ENCODE assay signal across 8 mouse cellular contexts in the genomic region with DNA sequence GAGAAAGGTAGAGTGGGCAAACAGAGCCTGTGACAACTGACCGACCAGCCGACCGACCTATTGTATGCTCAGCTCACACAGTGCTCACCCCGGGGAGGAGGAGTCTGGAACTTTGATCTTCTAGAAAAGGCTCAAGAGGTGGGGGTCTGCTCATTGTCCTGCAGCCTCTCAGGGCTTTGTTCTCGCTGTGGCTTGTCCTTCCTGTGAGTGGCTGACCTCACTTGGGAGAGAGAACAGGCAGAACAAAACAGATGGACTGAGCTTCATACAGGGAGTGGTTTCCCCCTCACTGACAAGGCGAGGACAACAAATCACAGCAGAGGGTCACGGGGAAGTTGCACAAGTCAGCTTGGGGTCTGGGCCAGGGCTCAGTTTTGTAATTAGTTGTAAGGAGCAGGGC.
DNase-seq lines count a peak whose midpoint lies in the region; ATAC-seq and TF ChIP-seq lines count a peak whose summit lies in the region.

No protein-coding gene starts in this region.

- H3K4me1 ChIP-seq in hindbrain, embryonic 12.5 days: peaks cover 19% of the 10 kb centered on the region
- peaks cover 23% of the 10 kb centered on the region for H3K4me1 ChIP-seq in lung, embryonic 14.5 days (ENCODE audit: insufficient read depth)

- H3K4me3 ChIP-seq in hindbrain, embryonic 12.5 days: no peak overlapping the region
- no peak overlapping the region for H3K4me3 ChIP-seq in lung, embryonic 14.5 days (ENCODE audit: low read depth, low read length)

- no peak overlapping the region for H3K9ac ChIP-seq in hindbrain, embryonic 12.5 days
- no peak overlapping the region for H3K9ac ChIP-seq in lung, embryonic 14.5 days

- peak; percentile 30 for ATAC-seq in hindbrain, embryonic 12.5 days (ENCODE audit: low FRiP score)
- peak; percentile 38 for ATAC-seq in lung, embryonic 14.5 days (ENCODE audit: insufficient read depth)

- no peak overlapping the region for H3K27ac ChIP-seq in hindbrain, embryonic 12.5 days
- peak overlapping the region; percentile 54; the same call in 1 of the 2 replicates for H3K27ac ChIP-seq in lung, embryonic 14.5 days (ENCODE audit: low read depth)

- no peaks in the 10 kb centered on the region for H3K36me3 ChIP-seq in hindbrain, embryonic 12.5 days
- H3K36me3 ChIP-seq in lung, embryonic 14.5 days (ENCODE audit: insufficient read depth): no peaks in the 10 kb centered on the region

- 8% methylated on average over 7 of the region's 7 CpGs for WGBS in hindbrain, embryonic 12.5 days
- WGBS in lung, embryonic 14.5 days: 23% methylated on average over 7 of the region's 7 CpGs

- no peak overlapping the region for H3K4me2 ChIP-seq in hindbrain, embryonic 12.5 days (replicated peaks)
- no peak overlapping the region for H3K4me2 ChIP-seq in lung, embryonic 14.5 days

- H3K9me3 ChIP-seq in hindbrain, embryonic 12.5 days (replicated peaks): no peaks in the 10 kb centered on the region
- H3K9me3 ChIP-seq in lung, embryonic 14.5 days (ENCODE audit: low read depth, low read length): no peaks in the 10 kb centered on the region

- H3K27me3 ChIP-seq in hindbrain, embryonic 12.5 days: no peaks in the 10 kb centered on the region
- no peaks in the 10 kb centered on the region for H3K27me3 ChIP-seq in lung, embryonic 14.5 days (ENCODE audit: insufficient read depth, low read length)

- DNase-seq in adrenal gland, adult (ENCODE audit: inconsistent age in 2 of 2, low spot score in 1 of 2): peak; percentile 65 to 82
- no peak for DNase-seq in adrenal gland, postnatal 25 days
- DNase-seq in embryo, embryonic 10.5 days (ENCODE audit: low spot score): peak; percentile 78
- peak; percentile 79 for DNase-seq in lung, embryonic 14.5 days
- peak; percentile 55 for DNase-seq in retina, embryonic 14.5 days (ENCODE audit: low spot score)
- DNase-seq in thymus, postnatal 10 days (ENCODE audit: low spot score in 2 of 2): no peak
- no peak for DNase-seq in right cerebral cortex, postnatal 25 days

- no peak for TF ChIP-seq CTCF in lung, embryonic 14.5 days (IDR thresholded peaks at IDR 0.05; ENCODE audit: low read depth)

Comparison
In these comparisons a context has a peak if more than half of its experiments do, and no peak if none do; other contexts are left out.
1. DNase-seq: peak in adrenal gland, adult (2 of 2), embryo, embryonic 10.5 days (single experiment), lung, embryonic 14.5 days (single experiment) and retina, embryonic 14.5 days (single experiment); none in adrenal gland, postnatal 25 days (single experiment), thymus, postnatal 10 days (0 of 2) and right cerebral cortex, postnatal 25 days (single experiment).